Mouse (Mus musculus) thymus, adult 2 months (tissue): ENCODE measurements at regions not wholly inside any gene's neighbourhood (a gene's known extent, or its start where the extent isn't known, plus 50 kb on each side); places are given as distances from the start of the nearest gene placed in this dataset.

Experiments
- DNase-seq: peaks from one replicate; pipeline ENCODE4 v3.0.0; 2021
- H3K27ac ChIP-seq: fragments of 200-500 bp; 2 replicates; pipeline ENCODE4 v1.5.1; 2012; ENCODE audit warnings: low read length, control low read depth; ENCODE audit not compliant: control insufficient read depth, insufficient read depth
- H3K27me3 ChIP-seq: fragments of 200-500 bp; 2 replicates; pipeline ENCODE4 v1.6.1; 2012; ENCODE audit warnings: mild to moderate bottlenecking, low read length, moderate library complexity, mixed read lengths; ENCODE audit not compliant: control insufficient read depth, insufficient read depth
- H3K36me3 ChIP-seq: fragments of 200-500 bp; 2 replicates; pipeline ENCODE4 v1.6.1; 2012; ENCODE audit warnings: mild to moderate bottlenecking, low read length, moderate library complexity; ENCODE audit not compliant: control insufficient read depth, insufficient read depth
- H3K4me1 ChIP-seq: fragments of 200-500 bp; replicated peaks from 2 replicates; pipeline ENCODE4 v1.6.1; 2012; ENCODE audit warnings: low read length; ENCODE audit not compliant: control insufficient read depth, insufficient read depth
- H3K4me3 ChIP-seq: fragments of 200-500 bp; 2 replicates; pipeline ENCODE4 v1.5.1; 2012; ENCODE audit warnings: mild to moderate bottlenecking, low read length, control low read depth, moderate library complexity; ENCODE audit not compliant: control insufficient read depth, insufficient read depth
- CTCF ChIP-seq: fragments of 200-500 bp; IDR thresholded peaks from 2 replicates; pipeline ENCODE4 v1.5.1; 2012; ENCODE audit warnings: mild to moderate bottlenecking, control low read depth, low read length, moderate library complexity, borderline replicate concordance; ENCODE audit not compliant: control insufficient read depth, poor library complexity, insufficient read depth; ENCODE audit errors: extremely low read depth
- POLR2A ChIP-seq: fragments of 200-500 bp; IDR thresholded peaks from 2 replicates; pipeline ENCODE4 v1.6.1; 2012; ENCODE audit warnings: mild to moderate bottlenecking, low read length, control low read depth, moderate library complexity; ENCODE audit not compliant: control insufficient read depth, poor library complexity, insufficient read depth; ENCODE audit errors: extremely low read depth
- WGBS: fragments of 180-500 bp; shearing (Covaris S2); methylation state at CpG from one replicate; pipeline ENCODE4 v1.1.7; 2018; 5-methylcytosine and 5-hydroxymethylcytosine counted together

DNA sequence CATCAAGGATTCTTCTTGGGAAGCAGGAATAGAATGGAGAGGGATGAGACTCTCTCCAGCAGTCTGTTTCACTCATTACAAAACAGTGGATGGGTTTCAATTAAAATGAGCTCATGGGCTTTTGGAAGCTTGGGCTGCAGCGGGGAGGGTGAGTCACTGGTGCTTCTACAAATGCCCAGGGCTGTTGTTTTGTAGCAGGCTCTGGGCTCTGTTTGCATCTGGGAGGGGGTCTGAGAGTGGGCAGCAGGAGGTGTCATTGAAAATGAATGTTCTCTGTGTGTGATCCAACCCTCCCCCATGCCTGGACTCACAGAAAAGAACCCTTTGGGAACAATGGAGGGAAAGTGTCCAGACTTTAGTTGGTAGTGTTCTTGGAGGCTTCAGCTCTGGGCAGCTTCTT is 67.8 kb upstream of the Cxcr4 start:
- no peak overlapping the region for H3K27ac ChIP-seq
- 100% methylated on average over 1 of the region's 1 CpGs for WGBS
- H3K27me3 ChIP-seq = no peaks in the 10 kb centered on the region
- no peaks in the 10 kb centered on the region for H3K4me1 ChIP-seq
- TF ChIP-seq CTCF (no peak), POLR2A (no peak)
- H3K4me3 ChIP-seq = no peak overlapping the region
- H3K36me3 ChIP-seq = no peaks in the 10 kb centered on the region
- DNase-seq = no peak

DNA sequence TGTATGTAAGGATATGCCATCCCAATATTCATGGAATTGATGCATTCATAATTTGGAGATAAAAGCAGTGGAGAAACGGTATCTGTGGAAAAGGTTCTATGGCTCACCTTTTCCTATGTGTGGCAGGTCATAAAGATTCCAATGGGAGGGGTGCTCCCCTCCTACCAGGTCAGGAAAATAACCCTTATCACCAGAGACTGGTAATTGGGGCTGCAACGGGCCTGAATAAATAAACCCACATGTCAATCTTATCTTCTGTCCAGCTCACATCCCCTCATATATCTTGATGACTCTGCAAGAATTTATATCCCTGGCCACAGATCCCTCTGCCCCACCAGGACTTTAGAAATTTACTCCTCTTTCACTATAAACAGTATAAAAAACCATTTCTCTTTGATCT is 66.7 kb upstream of the Cxcr4 start:
- no peak overlapping the region for H3K27ac ChIP-seq
- TF ChIP-seq POLR2A = no peak
- TF ChIP-seq CTCF = no peak
- WGBS = 80% methylated on average over 2 of the region's 2 CpGs

DNA sequence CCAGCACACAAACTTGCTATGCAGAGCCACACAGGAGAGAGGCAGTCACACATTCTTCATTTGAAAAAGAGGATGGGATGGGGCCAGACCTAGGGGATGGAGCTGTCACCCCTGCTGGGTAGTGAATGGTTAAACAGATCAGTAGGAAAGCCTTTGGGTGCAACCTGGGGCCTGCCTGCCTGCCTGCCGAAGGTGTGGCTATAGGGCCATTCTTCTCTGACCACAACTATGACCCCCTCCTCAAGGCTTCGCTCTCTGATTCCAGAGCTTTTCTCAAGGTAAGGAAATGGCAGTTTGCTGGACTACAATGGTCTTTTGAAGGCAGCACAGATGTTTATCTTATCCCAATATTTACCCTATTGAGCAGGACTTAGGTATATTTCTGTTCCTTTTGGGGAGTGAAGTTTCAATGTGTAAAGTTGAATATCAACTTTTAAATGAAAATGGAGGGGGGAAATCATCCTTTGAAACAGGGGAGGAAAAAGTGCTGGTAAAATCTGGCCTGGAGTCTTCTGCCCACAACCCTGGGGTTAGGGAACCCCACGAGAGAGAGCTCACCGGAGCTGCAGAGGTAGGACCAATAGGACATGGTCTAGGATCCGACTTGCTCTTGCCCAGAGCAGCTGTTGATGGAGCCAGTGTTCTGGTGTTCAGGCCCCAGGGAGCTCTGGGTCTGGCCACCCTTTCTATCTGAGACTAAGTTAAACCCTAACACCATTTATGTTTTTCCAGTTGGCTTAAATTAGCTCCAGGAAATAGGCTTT is 62.2 kb upstream of the Cxcr4 start:
- Histone ChIP-seq H3K27ac (no peak overlapping the region), H3K4me3 (no peak overlapping the region), H3K36me3 (no peaks in the 10 kb centered on the region), H3K27me3 (no peaks in the 10 kb centered on the region), H3K4me1 (0 out of 2 replicates have a peak, but pooled peaks cover 3% of the 10 kb centered on the region)
- DNase-seq = no peak
- no peak for TF ChIP-seq CTCF
- no peak for TF ChIP-seq POLR2A
- 93% methylated on average over 5 of the region's 5 CpGs for WGBS

More for the DNA sequence above, 66.7 kb upstream of the Cxcr4 start:
- H3K27me3 ChIP-seq = no peaks in the 10 kb centered on the region
- DNase-seq = no peak
- no peaks in the 10 kb centered on the region for H3K36me3 ChIP-seq
- no peaks in the 10 kb centered on the region for H3K4me1 ChIP-seq
- no peak overlapping the region for H3K4me3 ChIP-seq

DNA sequence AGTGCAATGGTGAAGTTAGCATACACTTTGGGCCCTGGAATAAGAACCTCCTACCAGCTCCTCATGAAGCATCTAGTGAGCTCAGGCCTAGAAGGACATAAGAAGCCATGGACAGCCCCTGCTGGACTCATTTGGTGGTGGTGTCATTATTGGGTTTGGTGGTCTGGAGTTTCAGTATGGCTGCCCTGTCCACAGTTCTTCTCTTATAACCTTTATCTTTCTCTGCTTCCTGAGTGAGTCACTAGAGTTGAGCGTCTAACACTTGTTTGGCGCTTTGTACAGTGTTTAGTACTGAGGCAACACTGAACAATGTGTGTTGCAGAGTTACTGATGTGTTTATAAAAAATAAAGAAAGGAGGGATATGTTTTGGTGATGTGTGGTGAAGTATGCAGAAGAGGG is 58.5 kb upstream of the Cxcr4 start:
- H3K27ac ChIP-seq = no peak overlapping the region
- WGBS = 100% methylated on average over 2 of the region's 2 CpGs
- no peak for TF ChIP-seq POLR2A
- H3K4me1 ChIP-seq = 0 out of 2 replicates have a peak, but pooled peaks cover 3% of the 10 kb centered on the region
- no peak for DNase-seq
- no peak overlapping the region for H3K4me3 ChIP-seq
- H3K36me3 ChIP-seq = no peaks in the 10 kb centered on the region
- H3K27me3 ChIP-seq = no peaks in the 10 kb centered on the region

DNA sequence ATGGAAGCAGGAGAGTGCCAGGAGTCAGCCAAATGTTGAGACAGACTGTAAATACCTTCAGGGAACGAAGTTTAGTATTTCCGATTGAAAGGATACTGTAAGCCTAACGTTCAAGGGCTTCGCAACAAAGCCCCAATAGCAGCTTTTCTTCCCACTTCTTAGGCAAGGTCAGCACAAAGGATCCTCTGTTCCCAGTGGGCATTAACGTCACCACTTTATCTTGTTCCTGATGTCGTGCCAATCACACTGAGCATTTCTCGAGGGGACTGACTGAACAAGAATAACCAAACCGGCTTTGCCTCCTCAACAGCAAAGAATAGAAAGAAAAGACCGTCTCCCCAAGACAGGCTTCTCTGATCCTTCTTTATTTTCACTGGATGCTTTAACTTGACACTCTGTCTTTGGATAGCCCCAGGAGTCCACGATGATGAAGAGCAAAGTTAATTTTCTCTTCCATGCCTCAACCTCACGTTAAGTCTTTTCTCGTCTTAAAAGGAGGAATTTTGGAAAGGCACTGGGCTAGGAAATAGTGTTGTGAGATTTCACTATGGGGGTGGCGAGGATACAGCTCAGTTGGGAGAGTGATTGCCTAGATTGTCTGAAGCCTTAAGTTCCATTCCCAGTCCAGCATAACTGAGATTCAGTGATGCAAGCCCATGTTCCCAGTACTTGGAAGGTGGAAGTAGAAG is 57.5 kb upstream of the Cxcr4 start:
- DNase-seq = no peak
- Histone ChIP-seq H3K4me1 (0 out of 2 replicates have a peak, but pooled peaks cover 3% of the 10 kb centered on the region), H3K36me3 (no peaks in the 10 kb centered on the region), H3K4me3 (no peak overlapping the region), H3K27ac (no peak overlapping the region), H3K27me3 (no peaks in the 10 kb centered on the region)
- TF ChIP-seq CTCF (no peak), POLR2A (no peak)
- 98% methylated on average over 13 of the region's 13 CpGs for WGBS

DNA sequence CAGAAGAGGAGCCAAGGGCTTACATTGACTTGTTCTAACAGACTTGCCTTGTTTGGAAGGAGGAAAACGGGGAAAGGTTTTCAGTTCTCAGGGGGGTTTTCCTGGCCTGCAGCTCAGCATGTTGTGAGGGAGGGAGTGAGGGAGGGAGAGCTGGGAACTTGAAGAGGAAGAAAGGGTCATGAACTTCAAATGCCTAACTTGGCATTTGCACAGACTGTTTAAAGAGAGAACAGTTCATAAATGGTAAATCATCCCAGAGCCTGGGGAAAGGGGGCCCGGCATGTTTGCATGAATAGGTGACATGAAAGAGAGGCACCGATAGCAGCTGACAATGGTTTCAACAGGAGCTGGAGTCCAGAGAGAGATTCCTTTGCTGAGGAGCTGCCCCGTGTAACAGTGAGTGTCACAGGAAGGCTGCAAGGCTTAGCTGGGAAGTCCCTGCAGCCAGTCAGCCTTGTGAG is 51.3 kb upstream of the Cxcr4 start:
- no peak for DNase-seq

DNA sequence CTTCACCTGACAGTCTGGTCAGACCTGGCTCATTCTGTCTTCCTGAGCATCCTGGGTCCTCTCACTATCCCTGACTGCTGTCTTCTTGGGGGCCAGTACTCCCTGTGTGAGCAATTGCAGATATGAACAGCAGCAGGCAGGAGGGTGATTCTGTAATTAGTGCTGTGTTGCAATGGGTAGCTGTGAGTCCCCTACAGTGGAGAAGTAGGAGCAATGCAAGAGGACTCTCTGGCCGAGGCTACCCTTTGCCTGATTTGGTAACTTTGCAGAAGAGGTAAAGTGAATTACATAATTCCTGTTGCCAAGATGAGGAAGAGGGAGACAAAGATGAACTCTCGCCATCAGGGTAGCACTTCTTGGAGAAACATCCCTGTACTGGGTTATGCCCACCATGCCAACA is 50.1 kb upstream of the Cxcr4 start:
- no peak overlapping the region for H3K27ac ChIP-seq
- no peaks in the 10 kb centered on the region for H3K4me1 ChIP-seq
- 95% methylated on average over 2 of the region's 2 CpGs for WGBS
- no peak for DNase-seq
- H3K4me3 ChIP-seq = no peak overlapping the region
- H3K36me3 ChIP-seq = no peaks in the 10 kb centered on the region
- TF ChIP-seq POLR2A (no peak), CTCF (no peak)
- no peaks in the 10 kb centered on the region for H3K27me3 ChIP-seq

More for the DNA sequence above, 51.3 kb upstream of the Cxcr4 start:
- Histone ChIP-seq H3K4me1 (no peaks in the 10 kb centered on the region), H3K27me3 (no peaks in the 10 kb centered on the region), H3K27ac (no peak overlapping the region), H3K4me3 (no peak overlapping the region), H3K36me3 (no peaks in the 10 kb centered on the region)
- WGBS = 85% methylated on average over 4 of the region's 4 CpGs
- TF ChIP-seq POLR2A (no peak), CTCF (no peak)
